Mouse (Mus musculus) heart, embryonic 16.5 days (tissue): ENCODE data around the gene Klhl2. TPM values are rescaled to one million over a fixed set of nuclear protein-coding genes. Genes with fewer than 3 reads are reported as not detected.

ENCODE experiments used
- ATAC-seq: fragments of 200-750 bp; cut with Nextera tagmentation; replicated peaks from 2 replicates; pipeline ENCODE4 v1.8.0; 2017; ENCODE audit warnings: moderate number of reproducible peaks; ENCODE audit not compliant: insufficient read depth, low FRiP score; ENCODE audit errors: extremely low read depth
- H3K27ac ChIP-seq: fragments of 300-500 bp; sonication (generic); 2 replicates; pipeline ENCODE4 v1.5.1; 2014; ENCODE audit warnings: mild to moderate bottlenecking, low read length, control low read depth, moderate library complexity
- H3K27me3 ChIP-seq: fragments of 300-500 bp; sonication (generic); 2 replicates; pipeline ENCODE4 v1.6.1; 2014; ENCODE audit warnings: low read length, mixed read lengths; ENCODE audit not compliant: control insufficient read depth, insufficient read depth
- H3K36me3 ChIP-seq: fragments of 300-500 bp; sonication (generic); 2 replicates; pipeline ENCODE4 v1.6.1; 2014; ENCODE audit not compliant: control insufficient read depth, insufficient read depth
- H3K4me1 ChIP-seq: fragments of 300-500 bp; sonication (generic); 2 replicates; pipeline ENCODE4 v1.6.1; 2014; ENCODE audit warnings: low read length, mixed read lengths; ENCODE audit not compliant: control insufficient read depth, insufficient read depth
- H3K4me2 ChIP-seq: fragments of 300-500 bp; sonication (generic); 2 replicates; pipeline ENCODE4 v1.6.1; 2014; ENCODE audit warnings: low read depth, mild to moderate bottlenecking, control low read depth, low read length
- H3K4me3 ChIP-seq: fragments of 300-500 bp; sonication (generic); 2 replicates; pipeline ENCODE4 v1.5.1; 2014; ENCODE audit warnings: mild to moderate bottlenecking, control low read depth, low read length
- H3K9ac ChIP-seq: fragments of 300-500 bp; sonication (generic); 2 replicates; pipeline ENCODE4 v1.6.1; 2014; ENCODE audit warnings: low read length, control low read depth
- H3K9me3 ChIP-seq: fragments of 300-500 bp; sonication (generic); replicated peaks from 2 replicates; pipeline ENCODE4 v1.6.1; 2016; ENCODE audit warnings: low read length; ENCODE audit not compliant: control insufficient read depth
- WGBS: fragments of 180-500 bp; shearing (Covaris S2); extraction: QIAGEN DNeasy Blood & Tissue Kit; methylation state at CpG from one replicate; pipeline ENCODE4 v1.1.7; 2014; 5-methylcytosine and 5-hydroxymethylcytosine counted together
- polyA plus RNA-seq: library from polyadenylated mRNA; unstranded; fragments of >200 nt; fragmentation: Nextera tagmentation; extraction: Ambion mirVana; gene quantifications from 2 replicates; pipeline ENCODE4 v1.2.1, GENCODE M21; 2015

The Klhl2 gene
- polyA plus RNA-seq, result 3.6 and 7.5 TPM in 2 replicates

- WGBS, result under 1% methylated on average over 47 of the region's 68 CpGs
Observed at GRCm38 (mm10) chr8:64849897-64850541, at the start of gene Klhl2. TSS of gene Klhl2 (minus strand) at chr8:64850017.

GRCm38 (mm10) chr8:64898710-64899109, 48.9 kb upstream of the Klhl2 start:
- Histone ChIP-seq H3K36me3 (no peaks in the 10 kb centered on the region), H3K4me3 (no peak overlapping the region), H3K4me1 (no peaks in the 10 kb centered on the region), H3K9me3 (no peaks in the 10 kb centered on the region), H3K27me3 (no peaks in the 10 kb centered on the region), H3K27ac (no peak overlapping the region), H3K4me2 (no peak overlapping the region), H3K9ac (no peak overlapping the region)
- 26% methylated on average over 4 of the region's 4 CpGs for WGBS
- ATAC-seq, result no peak

More at GRCm38 (mm10) chr8:64849897-64850541, at the start of gene Klhl2:
- Histone ChIP-seq H3K36me3 (no peaks in the 10 kb centered on the region), H3K4me3 (peak within 1 kb of the TSS; percentile 89), H3K4me2 (peak within 1 kb of the TSS; percentile 97), H3K27ac (peak within 1 kb of the TSS; percentile 72), H3K27me3 (no peaks in the 10 kb centered on the region), H3K4me1 (peaks cover 19% of the 10 kb centered on the region), H3K9me3 (no peaks in the 10 kb centered on the region), H3K9ac (peak within 1 kb of the TSS; percentile 89)
- ATAC-seq, result peak; percentile 91

- H3K4me2 ChIP-seq, result no peak overlapping the region
- no peaks in the 10 kb centered on the region for H3K9me3 ChIP-seq
- 76% methylated on average over 5 of the region's 5 CpGs for WGBS
- no peak overlapping the region for H3K9ac ChIP-seq
- no peaks in the 10 kb centered on the region for H3K36me3 ChIP-seq
- H3K27me3 ChIP-seq, result no peaks in the 10 kb centered on the region
- H3K27ac ChIP-seq, result no peak overlapping the region
- no peaks in the 10 kb centered on the region for H3K4me1 ChIP-seq
- H3K4me3 ChIP-seq, result no peak overlapping the region
- ATAC-seq, result no peak
Observed at GRCm38 (mm10) chr8:64896731-64897130, 46.9 kb upstream of the Klhl2 start.

GRCm38 (mm10) chr8:64880619-64881200, 30.9 kb upstream of the Klhl2 start:
- Histone ChIP-seq H3K4me1 (no peaks in the 10 kb centered on the region), H3K27ac (no peak overlapping the region), H3K9ac (no peak overlapping the region), H3K4me2 (peak overlapping the region; percentile 44), H3K36me3 (no peaks in the 10 kb centered on the region), H3K27me3 (no peaks in the 10 kb centered on the region), H3K4me3 (peak overlapping the region; percentile 23; the same call in 1 of the 2 replicates), H3K9me3 (no peaks in the 10 kb centered on the region)
- 25% methylated on average over 13 of the region's 13 CpGs for WGBS
- no peak for ATAC-seq

- ATAC-seq, result no peak
Observed at GRCm38 (mm10) chr8:64877630-64878312, 28.0 kb upstream of the Klhl2 start.

GRCm38 (mm10) chr8:64871469-64872165, 21.8 kb upstream of the Klhl2 start:
- Histone ChIP-seq H3K4me3 (0 out of 2 replicates have a peak overlapping the region, but pooled peaks have one; percentile 16), H3K9ac (0 out of 2 replicates have a peak overlapping the region, but pooled peaks have one; percentile 12)
- ATAC-seq, result peak; percentile 82

More at GRCm38 (mm10) chr8:64877630-64878312, 28.0 kb upstream of the Klhl2 start:
- Histone ChIP-seq H3K27me3 (no peaks in the 10 kb centered on the region), H3K4me2 (no peak overlapping the region), H3K9ac (no peak overlapping the region), H3K4me3 (no peak overlapping the region), H3K9me3 (no peaks in the 10 kb centered on the region), H3K27ac (no peak overlapping the region), H3K36me3 (no peaks in the 10 kb centered on the region), H3K4me1 (no peaks in the 10 kb centered on the region)
- WGBS, result 73% methylated on average over 22 of the region's 22 CpGs

GRCm38 (mm10) chr8:64870218-64870617, 20.4 kb upstream of the Klhl2 start:
- Histone ChIP-seq H3K36me3 (no peaks in the 10 kb centered on the region), H3K9ac (no peak overlapping the region), H3K4me2 (no peak overlapping the region), H3K27ac (no peak overlapping the region), H3K4me1 (peaks cover 9% of the 10 kb centered on the region), H3K9me3 (peaks cover 6% of the 10 kb centered on the region), H3K4me3 (no peak overlapping the region), H3K27me3 (no peaks in the 10 kb centered on the region)
- WGBS, result 22% methylated on average over 2 of the region's 2 CpGs
- ATAC-seq, result no peak

More at GRCm38 (mm10) chr8:64871469-64872165, 21.8 kb upstream of the Klhl2 start:
- Histone ChIP-seq H3K27me3 (no peaks in the 10 kb centered on the region), H3K4me2 (peak overlapping the region; percentile 42), H3K36me3 (no peaks in the 10 kb centered on the region), H3K27ac (peak overlapping the region; percentile 24), H3K4me1 (peaks cover 9% of the 10 kb centered on the region), H3K9me3 (peaks cover 6% of the 10 kb centered on the region)
- whole genome bisulfite sequencing, result 37% methylated on average over 12 of the region's 12 CpGs

GRCm38 (mm10) chr8:64849091-64849896, 523 bp downstream of the Klhl2 start:
- Histone ChIP-seq H3K27ac (peak overlapping the region; percentile 72), H3K9me3 (no peaks in the 10 kb centered on the region), H3K4me1 (peaks cover 19% of the 10 kb centered on the region), H3K36me3 (no peaks in the 10 kb centered on the region), H3K4me2 (peak overlapping the region; percentile 97), H3K9ac (peak overlapping the region; percentile 89), H3K27me3 (no peaks in the 10 kb centered on the region), H3K4me3 (peak overlapping the region; percentile 89)
- WGBS, result under 1% methylated on average over 64 of the region's 100 CpGs
- ATAC-seq, result peak; percentile 81
